Mouse (Mus musculus): ENCODE results near the gene Pkig.

GRCm38 (mm10) chr2:163620451-163620850 lies 37.7 kb upstream of the Pkig start:
- no peak for TF ChIP-seq CTCF (IDR thresholded peaks at IDR 0.05; ENCODE audit: insufficient read depth, low read depth, low read length)
- TF ChIP-seq POLR2A (IDR thresholded peaks at IDR 0.05; ENCODE audit: insufficient read depth, low read depth, low read length): no peak

All from olfactory bulb, adult 2 months (tissue).